Mouse (Mus musculus) heart, postnatal 0 days (tissue): ENCODE measurements at regions not wholly inside any gene's neighbourhood (a gene's known extent, or its start where the extent isn't known, plus 50 kb on each side); places are given as distances from the start of the nearest gene placed in this dataset.

ENCODE experiments used
- ATAC-seq: fragments of 200-750 bp; cut with Nextera tagmentation; 2 replicates; pipeline ENCODE4 v1.8.0; 2017; ENCODE audit warnings: low read depth, moderate number of reproducible peaks, moderate library complexity; ENCODE audit not compliant: insufficient read depth
- DNase-seq: peaks from one replicate; pipeline ENCODE4 v3.0.0-alpha.2; 2016; ENCODE audit warnings: low spot score
- H3K27ac ChIP-seq: fragments of 300-500 bp; sonication (generic); 2 replicates; pipeline ENCODE4 v1.5.1; 2014; ENCODE audit warnings: low read depth, mild to moderate bottlenecking
- H3K27me3 ChIP-seq: fragments of 300-500 bp; sonication (generic); 2 replicates; pipeline ENCODE4 v1.6.1; 2014; ENCODE audit warnings: low read length, mixed read lengths; ENCODE audit not compliant: control insufficient read depth, insufficient read depth
- H3K36me3 ChIP-seq: fragments of 300-500 bp; sonication (generic); replicated peaks from 2 replicates; pipeline ENCODE4 v1.6.1; 2014; ENCODE audit warnings: low read length, mixed read lengths; ENCODE audit not compliant: control insufficient read depth, insufficient read depth
- H3K4me1 ChIP-seq: fragments of 300-500 bp; sonication (generic); 2 replicates; pipeline ENCODE4 v1.6.1; 2014; ENCODE audit warnings: antibody characterized with exemption; ENCODE audit not compliant: control insufficient read depth, insufficient read depth
- H3K4me2 ChIP-seq: fragments of 300-500 bp; sonication (generic); 2 replicates; pipeline ENCODE4 v1.6.1; 2014; ENCODE audit warnings: low read depth, mild to moderate bottlenecking, low read length, moderate library complexity
- H3K4me3 ChIP-seq: fragments of 300-500 bp; sonication (generic); 2 replicates; pipeline ENCODE4 v1.5.1; 2014; ENCODE audit warnings: low read depth, low read length
- H3K9ac ChIP-seq: fragments of 300-500 bp; sonication (generic); replicated peaks from 2 replicates; pipeline ENCODE4 v1.6.1; 2014; ENCODE audit warnings: low read depth, low read length, mixed read lengths
- H3K9me3 ChIP-seq: fragments of 300-500 bp; sonication (generic); replicated peaks from 2 replicates; pipeline ENCODE4 v1.6.1; 2016; ENCODE audit warnings: low read length; ENCODE audit not compliant: control insufficient read depth
- CTCF ChIP-seq: IDR thresholded peaks from 2 replicates; pipeline ENCODE4 v1.5.1; 2016; ENCODE audit warnings: antibody characterized with exemption, control low read depth, low read depth
- EP300 ChIP-seq: IDR thresholded peaks from 2 replicates; pipeline ENCODE4 v1.6.1; 2016; ENCODE audit warnings: antibody characterized with exemption, low read depth
- WGBS: fragments of 180-500 bp; shearing (Covaris S2); extraction: QIAGEN DNeasy Blood & Tissue Kit; methylation state at CpG from one replicate; pipeline ENCODE4 v1.1.7; 2014; 5-methylcytosine and 5-hydroxymethylcytosine counted together

GRCm38 (mm10) chr4:56261992-56262391 is 477.9 kb upstream of the Gm26657 start:
- Histone ChIP-seq H3K36me3 (no peaks in the 10 kb centered on the region), H3K9me3 (no peaks in the 10 kb centered on the region), H3K27me3 (no peaks in the 10 kb centered on the region), H3K4me2 (no peak overlapping the region), H3K4me3 (no peak overlapping the region), H3K9ac (no peak overlapping the region), H3K4me1 (peaks cover 22% of the 10 kb centered on the region), H3K27ac (no peak overlapping the region)
- DNase-seq (no peak), ATAC-seq (no peak)
- TF ChIP-seq CTCF = no peak
- no peak for TF ChIP-seq EP300
- WGBS = 71% methylated on average over 5 of the region's 5 CpGs

DNA sequence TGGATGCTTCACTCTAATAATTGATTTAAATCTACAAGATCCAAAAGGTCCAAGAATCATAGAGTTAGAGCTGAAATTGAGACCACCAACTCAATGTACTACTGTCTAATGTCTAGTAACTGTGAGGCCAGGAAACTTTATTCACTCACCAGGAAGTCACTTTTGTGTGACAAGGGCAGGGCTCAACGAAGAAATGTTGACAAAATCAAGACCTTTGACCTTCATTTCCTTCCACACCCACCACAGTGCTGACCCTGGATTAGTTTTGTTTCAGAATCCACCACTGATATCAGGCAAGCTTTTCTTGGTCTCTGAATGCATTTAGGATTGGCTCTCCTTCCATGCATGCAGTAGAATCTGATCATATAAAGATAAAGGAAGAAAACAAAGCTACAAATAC is 487.5 kb upstream of the Gm26657 start:
- ATAC-seq (no peak), DNase-seq (no peak)
- no peak overlapping the region for H3K4me2 ChIP-seq
- no peak overlapping the region for H3K27ac ChIP-seq
- H3K27me3 ChIP-seq = no peaks in the 10 kb centered on the region
- 35% methylated on average over 1 of the region's 1 CpGs for WGBS
- no peak for TF ChIP-seq EP300
- no peak for TF ChIP-seq CTCF
- no peak overlapping the region for H3K9ac ChIP-seq
- H3K4me1 ChIP-seq = no peaks in the 10 kb centered on the region
- no peak overlapping the region for H3K4me3 ChIP-seq
- H3K36me3 ChIP-seq = no peaks in the 10 kb centered on the region
- no peaks in the 10 kb centered on the region for H3K9me3 ChIP-seq

- TF ChIP-seq EP300 (no peak), CTCF (no peak)
- Histone ChIP-seq H3K4me1 (no peaks in the 10 kb centered on the region), H3K36me3 (no peaks in the 10 kb centered on the region), H3K27me3 (no peaks in the 10 kb centered on the region), H3K9ac (no peak overlapping the region), H3K4me2 (no peak overlapping the region), H3K9me3 (no peaks in the 10 kb centered on the region), H3K4me3 (no peak overlapping the region), H3K27ac (no peak overlapping the region)
- 57% methylated on average over 2 of the region's 2 CpGs for WGBS
- DNase-seq (no peak), ATAC-seq (no peak)
Measured at GRCm38 (mm10) chr4:56251766-56252165, 488.1 kb upstream of the Gm26657 start.

DNA sequence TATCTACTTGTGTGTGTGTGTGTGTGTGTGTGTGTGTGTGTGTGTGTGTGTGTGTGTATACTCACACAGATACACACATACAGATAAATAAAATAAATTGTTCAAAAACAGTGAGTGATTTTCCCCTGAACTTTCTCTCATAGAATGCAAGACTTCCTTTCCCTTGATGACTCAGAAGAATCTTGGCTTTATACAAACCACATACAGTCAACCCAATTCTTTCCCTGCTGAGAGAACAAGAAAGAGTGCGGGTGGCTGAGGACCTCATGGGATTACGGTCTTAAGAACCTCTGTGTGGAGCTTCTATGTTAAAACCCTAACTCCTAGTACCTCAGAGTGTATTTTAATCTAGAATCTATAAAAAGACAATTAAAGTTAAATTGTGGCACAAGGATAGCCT is 489.3 kb upstream of the Gm26657 start:
- Histone ChIP-seq H3K36me3 (no peaks in the 10 kb centered on the region), H3K27ac (no peak overlapping the region), H3K27me3 (no peaks in the 10 kb centered on the region), H3K9ac (no peak overlapping the region), H3K4me3 (no peak overlapping the region), H3K4me2 (no peak overlapping the region), H3K9me3 (no peaks in the 10 kb centered on the region), H3K4me1 (no peaks in the 10 kb centered on the region)
- no peak for TF ChIP-seq CTCF
- no peak for TF ChIP-seq EP300
- 94% methylated on average over 2 of the region's 2 CpGs for WGBS
- DNase-seq = no peak
- ATAC-seq = no peak

DNA sequence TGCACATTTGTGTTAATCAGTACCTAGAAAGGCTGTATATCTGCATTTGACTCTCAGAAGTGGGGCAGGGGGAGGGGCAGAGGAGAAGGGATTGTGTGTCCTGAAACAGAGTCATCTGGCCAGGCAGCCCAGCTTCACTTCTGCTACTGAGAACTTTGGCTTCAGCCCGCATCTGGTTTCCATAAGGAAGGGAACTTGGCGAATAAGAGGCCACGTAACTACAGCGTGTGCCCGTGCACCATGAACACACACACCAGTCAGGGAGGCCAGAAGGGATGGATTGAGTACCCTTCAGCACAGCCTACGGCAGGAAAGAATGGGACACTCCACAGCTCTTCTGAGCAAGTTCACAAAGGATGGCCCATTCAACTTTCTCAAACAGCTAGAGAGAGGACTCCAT is 496.0 kb upstream of the Gm26657 start:
- Histone ChIP-seq H3K9ac (no peak overlapping the region), H3K27me3 (no peaks in the 10 kb centered on the region), H3K4me2 (no peak overlapping the region), H3K4me3 (no peak overlapping the region), H3K4me1 (no peaks in the 10 kb centered on the region), H3K36me3 (no peaks in the 10 kb centered on the region), H3K27ac (no peak overlapping the region), H3K9me3 (no peaks in the 10 kb centered on the region)
- WGBS = 91% methylated on average over 6 of the region's 6 CpGs
- ATAC-seq (no peak), DNase-seq (no peak)
- no peak for TF ChIP-seq EP300
